Mouse (Mus musculus): Measurements from ENCODE around the gene Trpc1.

The Trpc1 gene

GRCm38 (mm10) chr9:95696581-95696980 lies 53.6 kb downstream of the Trpc1 start:
- no peak for DNase-seq

- DNase-seq = no peak
Measured at GRCm38 (mm10) chr9:95695023-95695422, 55.2 kb downstream of the Trpc1 start.

- DNase-seq = no peak
Measured at GRCm38 (mm10) chr9:95694526-95694925, 55.6 kb downstream of the Trpc1 start.

GRCm38 (mm10) chr9:95693528-95694100 lies 56.6 kb downstream of the Trpc1 start:
- no peak for DNase-seq

GRCm38 (mm10) chr9:95692823-95693222 lies 57.4 kb downstream of the Trpc1 start:
- DNase-seq = no peak

GRCm38 (mm10) chr9:95688064-95688463 lies 62.1 kb downstream of the Trpc1 start:
- DNase-seq = peak; percentile 26

GRCm38 (mm10) chr9:95685660-95686440 lies 64.3 kb downstream of the Trpc1 start:
- DNase-seq = no peak

GRCm38 (mm10) chr9:95680691-95681090 lies 69.5 kb downstream of the Trpc1 start:
- no peak for DNase-seq

GRCm38 (mm10) chr9:95679966-95680365 lies 70.2 kb downstream of the Trpc1 start:
- DNase-seq = peak; percentile 46

GRCm38 (mm10) chr9:95676021-95676420 lies 74.2 kb downstream of the Trpc1 start:
- DNase-seq = no peak

- peak; percentile 65 for DNase-seq
Measured at GRCm38 (mm10) chr9:95675064-95675699, 75.0 kb downstream of the Trpc1 start.

GRCm38 (mm10) chr9:95672760-95673159 lies 77.4 kb downstream of the Trpc1 start:
- no peak for DNase-seq

- DNase-seq = no peak
Measured at GRCm38 (mm10) chr9:95672331-95672730, 77.8 kb downstream of the Trpc1 start.

- DNase-seq = no peak
Measured at GRCm38 (mm10) chr9:95668306-95668705, 81.9 kb downstream of the Trpc1 start.

GRCm38 (mm10) chr9:95667836-95668235 lies 82.3 kb downstream of the Trpc1 start:
- peak; percentile 54 for DNase-seq

GRCm38 (mm10) chr9:95665835-95666234 lies 84.3 kb downstream of the Trpc1 start:
- DNase-seq = peak; percentile 52

- DNase-seq = no peak
Measured at GRCm38 (mm10) chr9:95664290-95664989, 85.7 kb downstream of the Trpc1 start.

GRCm38 (mm10) chr9:95657941-95658340 lies 92.2 kb downstream of the Trpc1 start:
- DNase-seq = peak; percentile 46
